Mouse (Mus musculus) small intestine, adult 2 months (tissue): ENCODE results near the gene C2cd4a.

ENCODE experiments used
- CTCF ChIP-seq: fragments of 200-500 bp; IDR thresholded peaks from 2 replicates; pipeline ENCODE4 v1.5.1; 2012; ENCODE audit warnings: low read depth, mild to moderate bottlenecking, control low read depth, inconsistent platforms, low read length, moderate library complexity, mixed read lengths; ENCODE audit not compliant: insufficient replicate concordance, insufficient read length; ENCODE audit errors: extremely low read depth
- POLR2A ChIP-seq: fragments of 200-500 bp; IDR thresholded peaks from 2 replicates; pipeline ENCODE4 v1.6.1; 2012; ENCODE audit warnings: low read depth, mild to moderate bottlenecking, control low read depth, inconsistent platforms, low read length, moderate library complexity

- TF ChIP-seq CTCF: no peak
- TF ChIP-seq POLR2A: no peak
Observed at GRCm38 (mm10) chr9:67783464-67783863, 48.7 kb downstream of the C2cd4a start.
